Mouse (Mus musculus) layer of hippocampus, adult 8-10 months (tissue): ENCODE results near the gene Wdcp. TPM values are rescaled to one million over a fixed set of nuclear protein-coding genes. Genes with fewer than 3 reads are reported as not detected.

Source experiments
- total RNA-seq, 4 experiments: library from RNA; stranded (reverse); gene quantifications; 2 replicates each; pipeline ENCODE4 v1.2.4; 2022

The Wdcp gene
- total RNA-seq, 4 experiments from 2014 or later: 11.3 to 14.9 (median 13.7) TPM

Other genes starting within 250 kb of the Wdcp start
- 1 to 10 TPM; 1.6 to 3.9 (median 3.5) TPM for gene Fam228a, start 104.9 kb upstream of the Wdcp start, total RNA-seq
- gene Pfn4, start 74.3 kb upstream of the Wdcp start, total RNA-seq: 10 to 100 TPM in 3 of 4 experiments, 1 to 10 TPM in 1; 9.4 to 14.5 (median 11.7) TPM
- gene Fam228b, start 74.0 kb upstream of the Wdcp start, total RNA-seq: 10 to 100 TPM; 19.2 to 30.0 (median 27.3) TPM
- gene Sf3b6, start 25.8 kb upstream of the Wdcp start, total RNA-seq: 10 to 100 TPM; 87.5 to 98.6 (median 93.4) TPM
- gene Fkbp1b, start 1.7 kb upstream of the Wdcp start, total RNA-seq: 10 to 100 TPM; 34.3 to 50.6 (median 43.9) TPM
- 1 to 10 TPM in 1 of 4 experiments, under 1 TPM in 3; 0.74 to 2.0 (median 0.79) TPM for gene Mfsd2b, start 31.1 kb downstream of the Wdcp start, total RNA-seq
- gene Ubxn2a, start 64.4 kb downstream of the Wdcp start, total RNA-seq: 10 to 100 TPM; 41.5 to 56.2 (median 49.6) TPM
- gene Atad2b, start 74.0 kb downstream of the Wdcp start, total RNA-seq: 10 to 100 TPM; 28.7 to 38.4 (median 35.1) TPM